Mouse (Mus musculus) stomach, postnatal 0 days (tissue): ENCODE measurements at regions not wholly inside any gene's neighbourhood (a gene's known extent, or its start where the extent isn't known, plus 50 kb on each side); places are given as distances from the start of the nearest gene placed in this dataset.

Experiments
- CTCF ChIP-seq: IDR thresholded peaks from 2 replicates; pipeline ENCODE4 v1.5.1; 2016; ENCODE audit warnings: antibody characterized with exemption, low read depth, mild to moderate bottlenecking, moderate library complexity
- EP300 ChIP-seq: optimal IDR thresholded peaks from 2 replicates; pipeline ENCODE3; 2016; ENCODE audit warnings: antibody characterized with exemption

- peak; percentile 88 for TF ChIP-seq CTCF
- TF ChIP-seq EP300 = no peak
Observed at GRCm38 (mm10) chr4:135018018-135018417, 87.3 kb downstream of the Syf2 start.
